Mouse (Mus musculus): ENCODE measurements at regions not wholly inside any gene's neighbourhood (a gene's known extent, or its start where the extent isn't known, plus 50 kb on each side); places are given as distances from the start of the nearest gene placed in this dataset.

- H3K36me3 ChIP-seq, result no peaks in the 10 kb centered on the region
- peak; percentile 38 for DNase-seq (ENCODE audit: low spot score)
- peaks cover 25% of the 10 kb centered on the region for H3K4me1 ChIP-seq
- H3K9me3 ChIP-seq (replicated peaks), result no peaks in the 10 kb centered on the region
- peaks cover 6% of the 10 kb centered on the region; the same call in 1 of the 2 replicates for H3K27me3 ChIP-seq (ENCODE audit: low read depth, poor library complexity, severe bottlenecking)
- peak overlapping the region; percentile 50 for H3K27ac ChIP-seq
- H3K4me3 ChIP-seq, result no peak overlapping the region
- WGBS, result 24% methylated on average over 15 of the region's 15 CpGs
These were observed 61.4 kb downstream of the Cpn2 start for GRCm38 (mm10) chr16:30205816-30206356.

Data from limb, embryonic 10.5 days (tissue).